Mouse (Mus musculus) lung, postnatal 4 days (tissue): ENCODE results near the gene Mutyh.

Experiments
- DNase-seq, 2 experiments: peaks; one replicate each; pipeline ENCODE4 v3.0.0; 2021

Mutyh gene

GRCm38 (mm10) chr4:116807197-116808129 lies at the start of gene Mutyh, which contains the start of gene Toe1:
Mutyh (plus strand) TSS chr4:116807723.
Toe1 (minus strand) TSS chr4:116807640.
- DNase-seq: peak; percentile 95 to 98

GRCm38 (mm10) chr4:116761914-116762313 lies 45.6 kb upstream of the Mutyh start:
- no peak for DNase-seq

GRCm38 (mm10) chr4:116764001-116764400 lies 43.5 kb upstream of the Mutyh start:
- DNase-seq: no peak

GRCm38 (mm10) chr4:116768510-116768909 lies 39.0 kb upstream of the Mutyh start:
- no peak for DNase-seq

- DNase-seq: no peak
These were observed 38.5 kb upstream of the Mutyh start for GRCm38 (mm10) chr4:116769060-116769459.

- DNase-seq: no peak
These were observed 31.1 kb upstream of the Mutyh start for GRCm38 (mm10) chr4:116776391-116776790.

- DNase-seq: no peak
These were observed 30.4 kb upstream of the Mutyh start for GRCm38 (mm10) chr4:116777079-116777478.

GRCm38 (mm10) chr4:116780541-116780940 lies 27.0 kb upstream of the Mutyh start:
- no peak for DNase-seq

GRCm38 (mm10) chr4:116781366-116781765 lies 26.2 kb upstream of the Mutyh start:
- DNase-seq: no peak

- DNase-seq: no peak
These were observed 25.4 kb upstream of the Mutyh start for GRCm38 (mm10) chr4:116782171-116782570.

- no peak for DNase-seq
These were observed 20.9 kb upstream of the Mutyh start for GRCm38 (mm10) chr4:116786587-116786986.

- DNase-seq: peak; percentile 17 to 32
These were observed 19.4 kb upstream of the Mutyh start for GRCm38 (mm10) chr4:116787985-116788760.

- peak; percentile 32 to 85 for DNase-seq
These were observed 18.6 kb upstream of the Mutyh start for GRCm38 (mm10) chr4:116788956-116789355.

- no peak for DNase-seq
These were observed 15.1 kb upstream of the Mutyh start for GRCm38 (mm10) chr4:116792453-116792852.

GRCm38 (mm10) chr4:116794273-116794672 lies 13.2 kb upstream of the Mutyh start:
- DNase-seq: no peak

- no peak for DNase-seq
These were observed 10.9 kb upstream of the Mutyh start for GRCm38 (mm10) chr4:116796442-116797110.

- no peak for DNase-seq
These were observed 7.6 kb upstream of the Mutyh start for GRCm38 (mm10) chr4:116799901-116800300.

GRCm38 (mm10) chr4:116811012-116811411 lies 3.5 kb downstream of the Mutyh start:
- DNase-seq: no peak

GRCm38 (mm10) chr4:116815276-116815675 lies 7.8 kb downstream of the Mutyh start:
- DNase-seq: no peak

GRCm38 (mm10) chr4:116817486-116817885 lies 10.0 kb downstream of the Mutyh start:
- DNase-seq: no peak

GRCm38 (mm10) chr4:116819968-116820901 lies 12.7 kb downstream of the Mutyh start:
- no peak for DNase-seq
